Mouse (Mus musculus): ENCODE results near the gene Ifna5.
"Not testable (repeated sequence)": the region's sequence is repeated elsewhere in the genome, so short reads cannot be mapped to it uniquely, and the experiment has no call there.

The Ifna5 gene

GRCm38 (mm10) chr4:88835225-88835624 lies at the start of gene Ifna5:
TSS of gene Ifna5 (plus strand) at chr4:88835525.
- not testable (repeated sequence) for DNase-seq

GRCm38 (mm10) chr4:88788402-88788801 lies 46.9 kb upstream of the Ifna5 start, which contains the start of gene Gm13277:
TSS of gene Gm13277 (plus strand) at chr4:88788632.
- peak; percentile 84 for DNase-seq

- not testable (repeated sequence) for DNase-seq
Observed at GRCm38 (mm10) chr4:88791250-88791649, 44.1 kb upstream of the Ifna5 start, which contains the start of gene Gm13278. TSS of gene Gm13278 (plus strand) at chr4:88791550.

GRCm38 (mm10) chr4:88793936-88794675 lies 41.2 kb upstream of the Ifna5 start, which contains the start of gene Gm13275:
TSS of gene Gm13275 (plus strand) at chr4:88794487.
- peak; percentile 34 for DNase-seq

GRCm38 (mm10) chr4:88797097-88797496 lies 38.2 kb upstream of the Ifna5 start, which contains the start of gene Gm13279:
TSS of gene Gm13279 (plus strand) at chr4:88797397.
- DNase-seq: not testable (repeated sequence)

GRCm38 (mm10) chr4:88799365-88799764 lies 36.0 kb upstream of the Ifna5 start, which contains the start of gene Gm13285:
TSS of gene Gm13285 (plus strand) at chr4:88799665.
- not testable (repeated sequence) for DNase-seq

GRCm38 (mm10) chr4:88802954-88803353 lies 32.4 kb upstream of the Ifna5 start, which contains the start of gene Gm13287:
TSS of gene Gm13287 (plus strand) at chr4:88803254.
- not testable (repeated sequence) for DNase-seq

- not testable (repeated sequence) for DNase-seq
Observed at GRCm38 (mm10) chr4:88805231-88805630, 30.1 kb upstream of the Ifna5 start, which contains the start of gene Gm13288. TSS of gene Gm13288 (plus strand) at chr4:88805531.

- peak; percentile 19 for DNase-seq
Observed at GRCm38 (mm10) chr4:88805761-88806160, 29.6 kb upstream of the Ifna5 start.

- DNase-seq: no peak
Observed at GRCm38 (mm10) chr4:88815928-88816327, 19.4 kb upstream of the Ifna5 start, which contains the start of gene Ifna7. TSS of gene Ifna7 (plus strand) at chr4:88816228.

- no peak for DNase-seq
Observed at GRCm38 (mm10) chr4:88819659-88820058, 15.7 kb upstream of the Ifna5 start, which contains the start of gene Ifna11. TSS of gene Ifna11 (plus strand) at chr4:88819959.

GRCm38 (mm10) chr4:88822995-88823394 lies 12.3 kb upstream of the Ifna5 start:
- DNase-seq: peak; percentile 23

GRCm38 (mm10) chr4:88827116-88827515 lies 8.2 kb upstream of the Ifna5 start, which contains the start of gene Ifna6:
TSS of gene Ifna6 (plus strand) at chr4:88827416.
- DNase-seq: not testable (repeated sequence)

- DNase-seq: peak; percentile 32
Observed at GRCm38 (mm10) chr4:88830523-88830922, 4.8 kb upstream of the Ifna5 start.

- peak; percentile 9 for DNase-seq
Observed at GRCm38 (mm10) chr4:88838828-88839227, 3.5 kb downstream of the Ifna5 start.

GRCm38 (mm10) chr4:88840058-88840457 lies 4.7 kb downstream of the Ifna5 start:
- no peak for DNase-seq

GRCm38 (mm10) chr4:88841438-88841911 lies 6.2 kb downstream of the Ifna5 start, which contains the start of gene Ifna4:
TSS of gene Ifna4 (plus strand) at chr4:88841861.
- no peak for DNase-seq

- no peak for DNase-seq
Observed at GRCm38 (mm10) chr4:88845334-88845733, 10.0 kb downstream of the Ifna5 start.

GRCm38 (mm10) chr4:88849698-88850097 lies 14.4 kb downstream of the Ifna5 start, which contains the start of gene Ifna1:
TSS of gene Ifna1 (plus strand) at chr4:88850087.
- no peak for DNase-seq

- DNase-seq: no peak
Observed at GRCm38 (mm10) chr4:88851026-88851763, 15.9 kb downstream of the Ifna5 start.

GRCm38 (mm10) chr4:88859214-88859613 lies 23.9 kb downstream of the Ifna5 start:
- no peak for DNase-seq

GRCm38 (mm10) chr4:88863309-88863708 lies 28.0 kb downstream of the Ifna5 start:
- no peak for DNase-seq

GRCm38 (mm10) chr4:88864599-88864998 lies 29.3 kb downstream of the Ifna5 start:
- DNase-seq: peak; percentile 54

Measured in lung, postnatal 36 days (tissue).